Mouse (Mus musculus) intestine, embryonic 16.5 days (tissue): ENCODE measurements at regions not wholly inside any gene's neighbourhood (a gene's known extent, or its start where the extent isn't known, plus 50 kb on each side); places are given as distances from the start of the nearest gene placed in this dataset.

ENCODE experiments used
- ATAC-seq: fragments of 200-750 bp; cut with Nextera tagmentation; 2 replicates; pipeline ENCODE4 v1.8.0; 2017; ENCODE audit warnings: moderate TSS enrichment, moderate library complexity
- H3K27ac ChIP-seq: fragments of 300-500 bp; sonication (generic); 2 replicates; pipeline ENCODE4 v1.5.1; 2014; ENCODE audit warnings: mild to moderate bottlenecking, low read length
- H3K27me3 ChIP-seq: fragments of 300-500 bp; sonication (generic); replicated peaks from 2 replicates; pipeline ENCODE4 v1.6.1; 2014; ENCODE audit warnings: low read length, control low read depth, mixed read lengths; ENCODE audit not compliant: control insufficient read depth, insufficient read depth
- H3K36me3 ChIP-seq: fragments of 300-500 bp; sonication (generic); 2 replicates; pipeline ENCODE4 v1.6.1; 2014; ENCODE audit warnings: low read length, control low read depth; ENCODE audit not compliant: control insufficient read depth, insufficient read depth
- H3K4me1 ChIP-seq: fragments of 300-500 bp; sonication (generic); 2 replicates; pipeline ENCODE4 v1.6.1; 2014; ENCODE audit warnings: low read length, control low read depth, mixed read lengths; ENCODE audit not compliant: control insufficient read depth, insufficient read depth
- H3K4me2 ChIP-seq: fragments of 300-500 bp; sonication (generic); 2 replicates; pipeline ENCODE4 v1.6.1; 2014; ENCODE audit warnings: low read depth, low read length, control low read depth
- H3K4me3 ChIP-seq: fragments of 300-500 bp; sonication (generic); 2 replicates; pipeline ENCODE4 v1.5.1; 2014; ENCODE audit warnings: mild to moderate bottlenecking, low read length
- H3K9ac ChIP-seq: fragments of 300-500 bp; sonication (generic); 2 replicates; pipeline ENCODE4 v1.6.1; 2014; ENCODE audit warnings: low read depth, low read length
- H3K9me3 ChIP-seq: fragments of 300-500 bp; sonication (generic); 2 replicates; pipeline ENCODE4 v1.6.1; 2016; ENCODE audit warnings: low read length, control low read depth; ENCODE audit not compliant: control insufficient read depth
- WGBS: fragments of 180-500 bp; shearing (Covaris S2); extraction: QIAGEN DNeasy Blood & Tissue Kit; methylation state at CpG from one replicate; pipeline ENCODE4 v1.1.7; 2014; 5-methylcytosine and 5-hydroxymethylcytosine counted together

GRCm38 (mm10) chr13:52273502-52274246 is 257.4 kb downstream of the Diras2 start:
- Histone ChIP-seq H3K9me3 (no peaks in the 10 kb centered on the region), H3K27me3 (no peaks in the 10 kb centered on the region), H3K4me2 (no peak overlapping the region), H3K27ac (no peak overlapping the region), H3K36me3 (no peaks in the 10 kb centered on the region), H3K4me3 (no peak overlapping the region), H3K9ac (no peak overlapping the region), H3K4me1 (no peaks in the 10 kb centered on the region)
- ATAC-seq = no peak
- 81% methylated on average over 19 of the region's 19 CpGs for WGBS

GRCm38 (mm10) chr13:52275196-52275595 is 255.9 kb downstream of the Diras2 start:
- Histone ChIP-seq H3K27me3 (no peaks in the 10 kb centered on the region), H3K4me1 (no peaks in the 10 kb centered on the region), H3K4me2 (no peak overlapping the region), H3K9ac (no peak overlapping the region), H3K36me3 (no peaks in the 10 kb centered on the region), H3K27ac (no peak overlapping the region), H3K4me3 (no peak overlapping the region), H3K9me3 (no peaks in the 10 kb centered on the region)
- WGBS = 78% methylated on average over 5 of the region's 5 CpGs
- no peak for ATAC-seq

DNA sequence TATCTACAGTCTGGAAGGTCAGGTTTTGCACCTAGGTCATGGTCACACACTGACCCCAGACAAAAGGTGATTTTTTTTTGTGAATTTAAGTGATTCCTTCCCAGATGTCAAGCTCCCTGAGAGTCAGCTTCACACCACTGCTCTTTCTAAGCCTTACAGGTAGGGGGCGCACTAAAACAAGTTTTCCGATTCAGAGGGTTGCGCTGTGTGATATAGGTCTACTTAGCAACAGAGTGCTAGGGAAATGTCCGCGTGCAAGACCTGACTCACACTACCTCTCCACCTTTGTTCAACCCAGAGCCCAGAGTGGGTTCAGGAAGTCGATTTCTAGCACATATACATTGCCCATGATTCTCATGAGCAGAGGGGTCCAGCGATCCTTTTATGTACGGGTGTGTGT is 255.4 kb downstream of the Diras2 start:
- WGBS = 10% methylated on average over 8 of the region's 8 CpGs
- H3K9me3 ChIP-seq = no peaks in the 10 kb centered on the region
- H3K9ac ChIP-seq = no peak overlapping the region
- ATAC-seq = no peak
- no peak overlapping the region for H3K4me2 ChIP-seq
- no peak overlapping the region for H3K4me3 ChIP-seq
- no peaks in the 10 kb centered on the region for H3K36me3 ChIP-seq
- H3K4me1 ChIP-seq = no peaks in the 10 kb centered on the region
- H3K27ac ChIP-seq = no peak overlapping the region
- H3K27me3 ChIP-seq = no peaks in the 10 kb centered on the region

DNA sequence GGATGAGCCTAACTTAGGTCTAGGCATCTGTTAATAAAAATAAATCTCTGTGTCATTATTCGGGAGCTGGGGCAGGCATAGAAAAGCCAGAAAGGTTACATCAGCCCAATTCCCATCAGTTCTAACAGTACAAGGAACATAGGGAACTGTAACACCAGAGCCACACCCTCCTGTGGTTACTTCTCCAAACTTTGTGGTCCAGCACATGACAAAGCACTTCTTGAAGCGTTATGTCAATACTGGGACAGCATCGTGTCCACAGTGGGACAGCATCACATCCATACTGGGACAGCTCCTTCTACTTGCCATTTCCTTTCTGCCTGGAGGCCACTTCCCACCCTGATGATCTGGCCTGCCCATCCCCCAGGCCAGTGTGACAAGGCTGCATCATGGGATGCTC is 253.9 kb downstream of the Diras2 start:
- H3K9me3 ChIP-seq = no peaks in the 10 kb centered on the region
- no peak overlapping the region for H3K4me3 ChIP-seq
- H3K27me3 ChIP-seq = no peaks in the 10 kb centered on the region
- 83% methylated on average over 3 of the region's 3 CpGs for WGBS
- H3K9ac ChIP-seq = no peak overlapping the region
- no peaks in the 10 kb centered on the region for H3K36me3 ChIP-seq
- H3K4me1 ChIP-seq = no peaks in the 10 kb centered on the region
- no peak overlapping the region for H3K4me2 ChIP-seq
- H3K27ac ChIP-seq = no peak overlapping the region
- ATAC-seq = no peak

DNA sequence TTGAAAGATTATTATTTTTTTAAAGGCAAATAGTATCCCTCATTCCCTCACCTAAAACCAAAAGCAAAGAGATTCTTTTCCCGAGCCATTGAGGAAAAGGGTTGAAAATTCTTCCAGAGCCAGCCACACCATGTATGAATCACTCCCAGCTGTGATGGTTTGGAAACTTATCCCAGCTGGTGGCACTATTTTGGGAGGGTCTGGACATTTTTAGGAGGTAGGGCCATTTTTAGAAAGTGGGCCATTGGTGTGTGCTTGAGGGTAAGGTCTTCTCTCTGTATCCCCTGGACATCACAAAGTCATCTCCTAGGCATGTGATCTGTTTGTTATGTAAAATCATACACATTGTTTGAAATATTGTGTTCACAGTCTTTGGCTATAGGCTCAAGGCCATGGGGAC is 252.2 kb downstream of the Diras2 start:
- WGBS = 78% methylated on average over 1 of the region's 1 CpGs
- Histone ChIP-seq H3K4me2 (no peak overlapping the region), H3K27me3 (no peaks in the 10 kb centered on the region)

GRCm38 (mm10) chr13:52279281-52279969 is 251.7 kb downstream of the Diras2 start:
- Histone ChIP-seq H3K36me3 (no peaks in the 10 kb centered on the region), H3K9me3 (no peaks in the 10 kb centered on the region), H3K27me3 (no peaks in the 10 kb centered on the region), H3K4me2 (no peak overlapping the region), H3K4me3 (no peak overlapping the region), H3K4me1 (no peaks in the 10 kb centered on the region), H3K27ac (no peak overlapping the region), H3K9ac (no peak overlapping the region)
- 62% methylated on average over 11 of the region's 11 CpGs for WGBS
- ATAC-seq = no peak

More for the DNA sequence above, 252.2 kb downstream of the Diras2 start:
- no peak overlapping the region for H3K27ac ChIP-seq
- no peak overlapping the region for H3K4me3 ChIP-seq
- no peak overlapping the region for H3K9ac ChIP-seq
- no peaks in the 10 kb centered on the region for H3K9me3 ChIP-seq
- ATAC-seq = no peak
- H3K36me3 ChIP-seq = no peaks in the 10 kb centered on the region
- H3K4me1 ChIP-seq = no peaks in the 10 kb centered on the region

GRCm38 (mm10) chr13:52279970-52280348 is 251.1 kb downstream of the Diras2 start:
- H3K4me1 ChIP-seq = no peaks in the 10 kb centered on the region
- no peak overlapping the region for H3K4me2 ChIP-seq
- H3K9me3 ChIP-seq = no peaks in the 10 kb centered on the region
- H3K27me3 ChIP-seq = no peaks in the 10 kb centered on the region
- no peak overlapping the region for H3K27ac ChIP-seq
- ATAC-seq = no peak
- WGBS = 88% methylated on average over 5 of the region's 5 CpGs
- no peak overlapping the region for H3K4me3 ChIP-seq
- H3K36me3 ChIP-seq = no peaks in the 10 kb centered on the region
- no peak overlapping the region for H3K9ac ChIP-seq

GRCm38 (mm10) chr13:52281271-52281670 is 249.8 kb downstream of the Diras2 start:
- no peaks in the 10 kb centered on the region for H3K4me1 ChIP-seq
- H3K4me2 ChIP-seq = no peak overlapping the region
- no peak overlapping the region for H3K9ac ChIP-seq
- ATAC-seq = no peak
- no peaks in the 10 kb centered on the region for H3K9me3 ChIP-seq
- H3K36me3 ChIP-seq = no peaks in the 10 kb centered on the region
- H3K4me3 ChIP-seq = no peak overlapping the region
- H3K27ac ChIP-seq = no peak overlapping the region
- 73% methylated on average over 2 of the region's 2 CpGs for WGBS
- no peaks in the 10 kb centered on the region for H3K27me3 ChIP-seq

DNA sequence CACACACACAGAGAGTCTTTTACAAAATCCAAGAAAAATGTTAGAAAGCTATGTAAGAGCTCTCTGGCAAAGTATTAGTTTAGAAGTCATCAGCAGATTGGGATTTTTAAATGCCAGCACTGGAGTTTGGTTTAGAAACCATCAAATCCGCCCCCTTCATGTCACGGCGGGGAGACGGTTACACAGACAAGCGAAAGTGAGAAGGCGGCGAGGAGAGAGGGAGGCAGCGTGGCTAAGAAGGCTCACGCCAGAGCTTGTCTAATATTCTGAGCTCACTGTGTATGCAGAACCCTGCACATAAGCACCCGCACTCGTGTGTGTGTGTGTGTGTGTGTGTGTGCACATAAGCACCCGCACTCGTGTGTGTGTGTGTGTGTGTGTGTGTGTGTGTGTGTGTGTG is 248.6 kb downstream of the Diras2 start:
- Histone ChIP-seq H3K4me3 (no peak overlapping the region), H3K27me3 (no peaks in the 10 kb centered on the region), H3K4me1 (no peaks in the 10 kb centered on the region), H3K27ac (no peak overlapping the region), H3K4me2 (no peak overlapping the region), H3K9ac (no peak overlapping the region), H3K9me3 (no peaks in the 10 kb centered on the region), H3K36me3 (no peaks in the 10 kb centered on the region)
- 66% methylated on average over 13 of the region's 13 CpGs for WGBS
- no peak for ATAC-seq
